Mouse (Mus musculus): ENCODE measurements at regions not wholly inside any gene's neighbourhood (a gene's known extent, or its start where the extent isn't known, plus 50 kb on each side); places are given as distances from the start of the nearest gene placed in this dataset.

DNA sequence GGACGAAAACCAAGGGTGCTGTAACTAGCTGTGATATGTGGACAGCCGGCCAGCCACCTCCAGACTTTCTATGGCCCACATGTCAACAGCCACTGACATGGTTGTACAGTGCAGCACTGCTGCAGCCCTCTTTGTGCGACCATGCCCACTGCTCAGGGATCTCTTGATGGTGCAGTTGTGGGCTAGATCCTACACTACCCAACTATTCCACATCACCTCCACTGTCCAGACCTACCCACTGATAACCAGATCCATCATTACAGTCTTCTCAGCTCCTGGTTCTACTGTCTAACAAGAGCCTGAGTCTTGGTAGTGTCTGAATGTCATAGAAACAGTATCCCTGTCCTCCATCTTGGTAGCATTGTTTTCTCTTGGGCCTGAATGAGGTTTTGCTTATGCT lies 81.5 kb upstream of the Bod1 start:
- TF ChIP-seq POLR2A (IDR thresholded peaks at IDR 0.05; ENCODE audit: insufficient read depth, low read depth, low read length), result no peak
- TF ChIP-seq CTCF (IDR thresholded peaks at IDR 0.05; ENCODE audit: insufficient read depth, low read depth, low read length), result no peak

Data from olfactory bulb, adult 2 months (tissue).